Mouse (Mus musculus) activated CD4-positive, CD25-positive, alpha-beta regulatory T cell, adult 9 weeks (primary cell): ENCODE results near the gene Smim8. TPM values are rescaled to one million over a fixed set of nuclear protein-coding genes. Genes with fewer than 3 reads are reported as not detected.

Experiments used
- polyA plus RNA-seq: library from polyadenylated mRNA; unstranded; fragments of 100-300 nt; shearing (Covaris generic); gene quantifications from one replicate; pipeline ENCODE4 v1.2.1, GENCODE M21; 2017

The Smim8 gene
- 65.9 TPM for polyA plus RNA-seq

DNA sequence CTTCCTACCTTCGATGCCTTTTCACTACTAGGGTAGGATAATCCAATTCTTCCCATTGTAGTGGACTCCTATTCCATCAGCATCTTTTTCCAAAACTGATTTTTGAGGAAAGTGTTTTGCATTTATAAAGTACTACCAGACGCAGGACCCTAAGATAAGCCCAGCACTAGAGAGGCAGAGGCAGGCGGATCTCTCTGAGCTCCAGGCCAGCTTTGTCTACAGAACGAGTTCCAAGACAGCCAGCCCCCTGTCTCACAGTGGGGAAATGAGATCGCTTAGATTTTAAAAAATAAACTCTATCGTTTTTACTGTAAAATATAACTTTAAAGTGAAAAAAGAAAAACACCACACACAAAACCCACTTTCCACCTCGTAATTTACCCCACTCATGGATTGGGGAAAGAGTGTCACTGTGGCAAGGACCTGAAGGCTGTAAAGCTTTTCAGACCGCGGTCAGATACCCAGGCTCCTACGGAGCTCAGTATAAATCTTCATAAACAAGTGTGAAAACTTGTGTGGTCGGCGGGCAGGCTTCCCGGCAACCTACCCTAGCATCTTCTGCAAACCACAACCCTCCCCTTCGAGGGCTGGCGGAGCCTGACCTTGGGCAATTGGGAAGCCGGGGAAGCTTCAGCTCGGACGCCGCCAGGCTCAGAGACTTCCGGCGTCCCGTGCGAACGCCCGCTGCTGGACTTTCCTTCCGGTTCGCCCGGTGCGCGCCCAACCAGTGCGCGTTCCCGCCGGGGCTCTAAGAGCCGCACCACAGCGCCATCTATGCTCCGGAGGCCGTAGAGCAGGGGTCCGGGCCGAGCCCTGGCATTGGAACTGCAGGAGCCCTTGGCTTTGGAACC lies at the start of gene Smim8:
Smim8 (minus strand) TSS at position 747 of the 851 bp plus-strand sequence.

DNA sequence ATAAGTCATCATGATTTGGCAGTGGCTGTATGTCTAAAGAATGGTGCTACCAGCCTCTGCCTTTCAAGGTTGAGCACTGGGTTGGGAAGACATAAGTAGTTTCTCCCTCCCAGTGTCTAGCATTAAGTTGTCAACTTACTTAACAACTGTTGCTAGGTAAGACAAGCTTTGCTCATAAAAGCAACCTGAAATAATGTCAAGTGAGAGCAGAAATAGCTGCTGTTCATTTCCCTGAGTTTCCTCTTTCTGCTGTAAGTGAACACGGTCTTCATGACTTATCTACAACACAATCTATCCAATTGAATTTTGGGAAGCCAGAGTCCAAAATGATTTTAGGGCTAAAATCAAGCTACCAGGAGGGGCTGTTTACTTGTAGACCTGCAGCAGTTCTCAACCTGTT lies 22.1 kb downstream of the Smim8 start, which contains the start of gene Gm136:
Gm136 (minus strand) TSS at position 101 of the 400 bp plus-strand sequence.

DNA sequence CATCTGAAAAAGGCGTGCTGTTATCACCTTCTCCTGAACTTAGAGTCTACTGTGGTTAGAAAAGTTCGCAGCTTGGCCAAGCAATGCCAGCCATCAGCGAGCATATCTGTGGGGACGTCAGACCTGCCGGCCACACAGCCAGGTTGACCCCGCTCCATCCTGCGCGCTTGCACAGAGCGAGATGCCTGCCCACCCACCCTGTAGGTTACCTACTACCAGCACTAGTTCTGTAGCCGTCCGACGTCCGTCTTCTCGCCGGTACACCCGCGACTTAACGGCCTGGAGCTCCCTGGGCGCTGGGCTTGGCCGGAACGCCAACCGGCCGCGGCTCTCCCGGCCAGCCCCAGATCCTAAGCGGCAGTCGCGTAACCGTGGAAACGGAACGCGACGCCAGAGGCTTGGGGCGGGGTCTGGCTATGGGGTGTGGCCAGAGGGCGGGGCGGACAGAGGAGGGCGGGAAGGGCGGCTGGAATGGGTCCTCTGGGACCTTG lies 48.3 kb downstream of the Smim8 start, which contains the start of gene Cfap206:
Cfap206 (minus strand) TSS at position 356 of the 491 bp plus-strand sequence.

Other genes starting within 250 kb of the Smim8 start
- 4.2 TPM for gene Akirin2, start 227.5 kb downstream of the Smim8 start, polyA plus RNA-seq
- 116 TPM for gene Orc3, start 163.5 kb downstream of the Smim8 start, polyA plus RNA-seq
- gene Rars2, start 163.5 kb downstream of the Smim8 start, polyA plus RNA-seq = 57.8 TPM
- 33.5 TPM for gene Slc35a1, start 91.0 kb downstream of the Smim8 start, polyA plus RNA-seq
- gene Cfap206, start 48.2 kb downstream of the Smim8 start, polyA plus RNA-seq = not detected
- gene Gm136, start 22.2 kb downstream of the Smim8 start, polyA plus RNA-seq = not detected
- gene Zfp292, start 104.5 kb upstream of the Smim8 start, polyA plus RNA-seq = 17.3 TPM
- not detected for gene Cga, start 115.4 kb upstream of the Smim8 start, polyA plus RNA-seq